Mouse (Mus musculus): Measurements from ENCODE around the gene Ptprn. TPM values are rescaled to one million over a fixed set of nuclear protein-coding genes. Genes with fewer than 3 reads are reported as not detected.

The Ptprn gene
- polyA plus RNA-seq, 1 experiment from 2014 or later = 0.92 TPM

DNA sequence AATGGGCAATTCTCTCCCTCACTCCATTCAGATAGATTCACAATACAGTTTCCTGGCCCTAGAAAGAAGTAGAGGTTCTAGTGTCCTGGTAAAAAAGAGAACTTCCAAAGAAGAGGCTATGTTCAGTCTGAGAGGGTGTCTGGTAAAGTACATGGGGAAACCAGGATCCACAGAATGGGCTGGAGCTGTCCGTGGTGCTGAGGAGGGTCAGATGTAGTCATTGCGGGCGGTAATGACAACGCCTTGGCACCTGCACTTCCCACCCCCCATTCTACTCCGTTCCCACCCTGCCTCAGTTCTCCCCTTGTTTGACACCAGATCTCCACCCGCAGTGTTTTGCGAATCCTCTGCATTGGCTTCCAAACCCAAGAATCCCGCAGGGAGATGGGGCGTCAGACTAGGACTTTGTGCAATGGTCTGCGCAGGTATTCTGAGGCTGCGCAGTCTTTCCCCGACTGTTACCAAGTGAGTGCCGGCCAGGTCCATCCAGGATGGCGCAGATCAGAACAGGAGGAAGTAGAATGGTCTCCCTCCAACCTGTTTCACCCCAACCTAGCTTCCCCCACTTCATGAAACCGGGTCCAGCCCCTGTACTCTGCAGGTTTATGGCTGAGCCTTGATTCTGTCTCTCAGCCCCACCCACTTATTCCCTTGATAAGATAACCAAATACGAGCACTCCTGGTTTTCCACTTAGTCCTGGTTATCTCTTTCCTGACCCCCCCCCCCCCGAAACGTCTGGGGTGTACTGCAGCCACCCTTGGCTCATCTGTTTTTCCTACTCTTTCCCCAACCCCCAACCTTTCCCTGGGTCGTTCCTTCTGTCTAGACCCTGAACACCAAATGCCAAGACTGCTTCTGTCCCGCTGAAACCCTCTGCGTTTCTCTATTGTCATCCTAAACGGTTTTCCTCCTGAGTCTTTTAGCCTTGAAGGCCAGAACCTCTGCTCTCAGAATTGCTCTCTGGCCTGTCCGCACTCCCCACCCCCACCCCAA is 13.2 kb upstream of the Ptprn start:
- Histone ChIP-seq H3K4me3 (ENCODE audit: low read depth, low read length) (no peak overlapping the region), H3K9me3 (ENCODE audit: low read length) (no peaks in the 10 kb centered on the region), H3K4me2 (replicated peaks; ENCODE audit: low read depth, low read length) (no peak overlapping the region), H3K4me1 (ENCODE audit: insufficient read depth, low read depth, low read length) (no peaks in the 10 kb centered on the region), H3K27ac (ENCODE audit: low read length) (no peak overlapping the region), H3K9ac (replicated peaks; ENCODE audit: low read depth) (no peak overlapping the region), H3K27me3 (replicated peaks; ENCODE audit: insufficient read depth, low read length) (no peaks in the 10 kb centered on the region), H3K36me3 (ENCODE audit: insufficient read depth, low read length) (no peaks in the 10 kb centered on the region)
- TF ChIP-seq CTCF (IDR thresholded peaks at IDR 0.05) = no peak
- TF ChIP-seq EP300 (IDR thresholded peaks at IDR 0.05) = no peak
- DNase-seq (ENCODE audit: low spot score) (peak; percentile 64), ATAC-seq (no peak)
- 4% methylated on average over 23 of the region's 23 CpGs for WGBS

DNA sequence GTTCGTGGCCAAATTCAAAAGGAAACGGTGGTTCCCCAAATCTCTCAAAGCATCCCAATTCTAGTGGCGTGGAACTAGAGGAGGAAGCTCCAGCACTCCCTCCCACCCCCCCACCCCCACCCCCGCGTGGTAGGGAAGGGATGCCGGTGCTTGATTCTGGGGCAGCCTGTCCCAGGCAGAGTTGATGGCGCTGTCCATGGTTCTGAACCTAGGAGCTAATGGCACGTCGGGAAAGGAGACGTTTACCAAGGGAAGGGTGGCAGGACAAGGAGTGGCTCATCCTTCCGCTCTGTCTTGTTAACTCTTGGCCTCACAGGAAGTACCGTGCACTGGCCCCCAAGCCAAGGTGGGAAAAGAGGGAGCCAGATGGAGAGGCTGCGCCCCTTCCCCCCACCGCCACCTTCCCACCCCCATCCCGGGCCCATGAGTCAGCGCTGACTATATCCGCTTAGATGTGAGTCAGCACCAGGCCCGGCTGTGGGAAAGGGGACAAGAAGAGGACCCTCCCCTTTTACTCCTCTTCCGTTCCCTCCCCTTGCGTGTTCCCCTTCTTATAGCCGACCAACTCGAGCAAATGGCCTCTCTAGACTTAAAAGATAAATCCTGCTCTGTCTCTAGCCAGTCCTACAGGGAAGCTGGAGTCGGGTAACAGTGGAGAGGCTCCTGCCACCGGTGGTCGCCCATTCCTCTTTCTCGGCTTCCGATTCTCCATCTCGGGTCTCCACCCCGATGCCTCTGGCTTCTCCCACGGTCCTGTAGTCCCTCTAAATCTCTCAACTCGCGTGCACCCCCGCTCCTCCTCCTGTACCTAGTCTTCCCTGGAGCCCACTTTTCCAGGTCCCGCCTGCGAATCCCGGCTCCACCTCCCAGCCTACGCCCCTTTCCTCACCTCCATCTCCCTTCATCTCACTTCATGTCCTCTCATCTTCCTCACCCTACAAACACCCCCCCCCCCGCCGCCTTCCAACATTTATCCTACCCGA is 1.0 kb downstream of the Ptprn start:
- peak; percentile 61 for ATAC-seq
- Histone ChIP-seq H3K4me1 (ENCODE audit: insufficient read depth, low read depth, low read length) (no peaks in the 10 kb centered on the region), H3K4me3 (ENCODE audit: low read depth, low read length) (no peak overlapping the region), H3K4me2 (replicated peaks; ENCODE audit: low read depth, low read length) (no peak overlapping the region), H3K27me3 (replicated peaks; ENCODE audit: insufficient read depth, low read length) (peaks cover 15% of the 10 kb centered on the region), H3K9ac (replicated peaks; ENCODE audit: low read depth) (no peak overlapping the region), H3K36me3 (ENCODE audit: insufficient read depth, low read length) (no peaks in the 10 kb centered on the region), H3K9me3 (ENCODE audit: low read length) (no peaks in the 10 kb centered on the region), H3K27ac (ENCODE audit: low read length) (no peak overlapping the region)
- WGBS = 4% methylated on average over 40 of the region's 40 CpGs
- peak; percentile 81 for DNase-seq (ENCODE audit: low spot score)
- TF ChIP-seq CTCF (IDR thresholded peaks at IDR 0.05) (no peak), EP300 (IDR thresholded peaks at IDR 0.05) (no peak)

DNA sequence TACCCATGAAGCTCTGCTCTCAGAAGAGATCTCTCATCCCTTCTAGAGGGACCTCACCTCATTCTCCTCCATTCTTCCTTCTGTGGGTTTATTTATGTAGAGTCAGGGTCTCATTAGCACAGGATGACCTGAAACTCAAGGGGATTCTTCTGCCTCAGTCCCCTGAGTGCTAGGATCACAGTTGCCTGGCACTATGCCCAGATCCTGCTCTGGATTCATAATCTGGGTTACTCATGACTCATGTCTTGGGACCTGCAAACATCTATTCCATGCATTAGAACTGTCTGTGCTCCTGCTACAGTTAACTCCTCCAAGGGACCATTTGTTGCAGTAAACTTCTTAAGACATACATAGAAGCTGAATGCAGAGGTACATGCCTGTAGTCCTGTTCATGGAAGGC is 3.0 kb downstream of the Ptprn start:
- Histone ChIP-seq H3K27ac (ENCODE audit: low read length) (no peak overlapping the region), H3K4me1 (ENCODE audit: insufficient read depth, low read depth, low read length) (no peaks in the 10 kb centered on the region), H3K27me3 (replicated peaks; ENCODE audit: insufficient read depth, low read length) (peaks cover 15% of the 10 kb centered on the region), H3K4me2 (replicated peaks; ENCODE audit: low read depth, low read length) (no peak overlapping the region), H3K9me3 (ENCODE audit: low read length) (no peaks in the 10 kb centered on the region), H3K9ac (replicated peaks; ENCODE audit: low read depth) (no peak overlapping the region), H3K36me3 (ENCODE audit: insufficient read depth, low read length) (no peaks in the 10 kb centered on the region), H3K4me3 (ENCODE audit: low read depth, low read length) (no peak overlapping the region)
- TF ChIP-seq EP300 (IDR thresholded peaks at IDR 0.05) = no peak
- ATAC-seq (no peak), DNase-seq (ENCODE audit: low spot score) (no peak)

DNA sequence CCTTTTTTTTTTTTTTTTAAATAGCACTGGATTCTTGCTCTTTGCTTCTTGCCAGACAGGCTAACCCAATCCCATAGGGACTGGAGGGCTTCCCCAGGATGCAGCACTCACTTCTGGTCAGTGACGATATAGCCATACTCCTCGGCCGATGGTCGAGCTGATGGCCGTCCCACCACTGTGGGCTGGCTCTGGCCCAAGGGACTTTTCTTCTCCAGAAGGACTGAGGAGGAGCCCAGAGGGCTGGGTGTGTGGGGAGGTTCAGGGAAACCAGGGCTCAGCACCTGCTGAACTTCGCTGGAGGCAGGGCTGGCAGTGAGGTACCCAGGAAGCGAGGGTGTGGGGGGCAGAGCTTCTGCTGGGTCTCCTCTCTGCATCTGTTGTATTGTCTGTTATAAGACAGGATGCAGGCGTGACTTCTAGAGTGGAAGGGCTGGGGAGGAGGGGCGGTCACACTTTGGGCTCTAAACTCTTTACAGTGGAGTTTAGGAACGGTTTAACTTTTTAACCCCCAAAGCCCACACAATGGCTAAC is 8.7 kb downstream of the Ptprn start:
- ATAC-seq = no peak
- H3K4me2 ChIP-seq (replicated peaks; ENCODE audit: low read depth, low read length) = no peak overlapping the region
- no peaks in the 10 kb centered on the region for H3K36me3 ChIP-seq (ENCODE audit: insufficient read depth, low read length)

DNA sequence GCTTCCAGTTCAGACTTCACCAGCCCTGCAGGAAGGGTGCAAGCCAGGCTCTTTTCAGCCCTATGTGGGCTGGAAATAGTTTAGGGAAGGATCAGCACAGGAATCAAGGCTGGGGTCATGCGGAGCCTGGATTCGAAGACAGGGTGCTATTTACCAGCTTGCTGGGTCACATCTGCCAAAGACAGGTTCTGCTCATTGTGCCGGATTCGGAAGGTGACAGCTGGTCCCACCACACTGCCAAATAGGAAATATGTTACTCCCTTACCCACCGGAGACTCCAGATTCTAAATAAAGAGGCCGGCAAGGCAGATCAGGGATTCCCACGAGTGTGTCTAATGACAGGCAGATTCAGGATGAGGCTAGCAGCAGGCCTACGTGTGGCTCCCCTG is 9.7 kb downstream of the Ptprn start:
- ATAC-seq = no peak
- 65% methylated on average over 8 of the region's 8 CpGs for WGBS
- H3K9me3 ChIP-seq (ENCODE audit: low read length) = no peaks in the 10 kb centered on the region

More for the DNA sequence above, 8.7 kb downstream of the Ptprn start:
- H3K27ac ChIP-seq (ENCODE audit: low read length) = no peak overlapping the region
- no peak for TF ChIP-seq EP300 (IDR thresholded peaks at IDR 0.05)
- no peak for TF ChIP-seq CTCF (IDR thresholded peaks at IDR 0.05)
- H3K4me3 ChIP-seq (ENCODE audit: low read depth, low read length) = no peak overlapping the region
- H3K9me3 ChIP-seq (ENCODE audit: low read length) = no peaks in the 10 kb centered on the region
- no peaks in the 10 kb centered on the region for H3K27me3 ChIP-seq (replicated peaks; ENCODE audit: insufficient read depth, low read length)
- WGBS = 49% methylated on average over 10 of the region's 10 CpGs
- no peak for DNase-seq (ENCODE audit: low spot score)
- H3K9ac ChIP-seq (replicated peaks; ENCODE audit: low read depth) = no peak overlapping the region
- H3K4me1 ChIP-seq (ENCODE audit: insufficient read depth, low read depth, low read length) = no peaks in the 10 kb centered on the region

More for the DNA sequence above, 9.7 kb downstream of the Ptprn start:
- TF ChIP-seq CTCF (IDR thresholded peaks at IDR 0.05) (no peak), EP300 (IDR thresholded peaks at IDR 0.05) (no peak)
- Histone ChIP-seq H3K4me1 (ENCODE audit: insufficient read depth, low read depth, low read length) (no peaks in the 10 kb centered on the region), H3K27ac (ENCODE audit: low read length) (no peak overlapping the region), H3K36me3 (ENCODE audit: insufficient read depth, low read length) (no peaks in the 10 kb centered on the region), H3K4me2 (replicated peaks; ENCODE audit: low read depth, low read length) (no peak overlapping the region), H3K4me3 (ENCODE audit: low read depth, low read length) (no peak overlapping the region), H3K27me3 (replicated peaks; ENCODE audit: insufficient read depth, low read length) (no peaks in the 10 kb centered on the region), H3K9ac (replicated peaks; ENCODE audit: low read depth) (no peak overlapping the region)
- DNase-seq (ENCODE audit: low spot score) = no peak
